Mouse (Mus musculus): ENCODE results near the gene Zbtb5. TPM values are rescaled to one million over a fixed set of nuclear protein-coding genes. Genes with fewer than 3 reads are reported as not detected.

Zbtb5 gene
- polyA plus RNA-seq, 1 experiment from 2014 or later = 55.5 TPM

- DNase-seq (peak; percentile 76), ATAC-seq (ENCODE audit: low FRiP score, low TSS enrichment) (no peak)
- Histone ChIP-seq H3K36me3 (ENCODE audit: control insufficient read depth, insufficient read depth, low read length) (no peaks in the 10 kb centered on the region), H3K4me3 (replicated peaks; ENCODE audit: low read depth, low read length) (no peak overlapping the region), H3K4me2 (ENCODE audit: low read length) (no peak overlapping the region), H3K27ac (replicated peaks; ENCODE audit: low read depth, low read length) (no peak overlapping the region), H3K4me1 (ENCODE audit: control insufficient read depth, insufficient read depth, low read length) (no peaks in the 10 kb centered on the region), H3K9ac (replicated peaks; ENCODE audit: low read length) (no peak overlapping the region), H3K9me3 (ENCODE audit: control insufficient read depth, low read length) (no peaks in the 10 kb centered on the region), H3K27me3 (ENCODE audit: control insufficient read depth, insufficient read depth, low read length) (no peaks in the 10 kb centered on the region)
- WGBS = 24% methylated on average over 10 of the region's 10 CpGs
Observed at GRCm38 (mm10) chr4:44970612-44971110, 41.6 kb downstream of the Zbtb5 start.

DNA sequence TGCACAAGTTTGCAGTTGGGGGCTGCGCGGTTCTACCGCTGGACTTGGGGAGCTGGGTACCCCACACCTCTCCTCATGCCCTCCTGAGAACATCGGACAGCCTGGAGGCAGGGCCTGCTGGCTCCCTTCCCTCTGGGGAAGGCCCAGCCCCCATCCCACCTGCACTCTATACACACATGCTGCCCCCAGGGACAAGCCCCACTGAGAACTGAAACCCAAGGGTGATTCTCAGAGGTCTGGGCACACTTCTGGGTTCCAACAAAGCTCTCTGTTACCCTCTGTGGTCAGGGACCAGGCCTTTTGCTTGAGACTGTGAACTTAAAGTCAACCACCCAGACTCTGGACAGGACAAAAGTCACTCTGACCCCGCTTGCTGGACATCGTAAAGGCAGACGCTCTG lies 42.2 kb downstream of the Zbtb5 start:
- Histone ChIP-seq H3K9me3 (ENCODE audit: control insufficient read depth, low read length) (no peaks in the 10 kb centered on the region), H3K9ac (replicated peaks; ENCODE audit: low read length) (no peak overlapping the region), H3K4me1 (ENCODE audit: control insufficient read depth, insufficient read depth, low read length) (no peaks in the 10 kb centered on the region), H3K36me3 (ENCODE audit: control insufficient read depth, insufficient read depth, low read length) (no peaks in the 10 kb centered on the region), H3K27me3 (ENCODE audit: control insufficient read depth, insufficient read depth, low read length) (no peaks in the 10 kb centered on the region), H3K27ac (replicated peaks; ENCODE audit: low read depth, low read length) (no peak overlapping the region), H3K4me3 (replicated peaks; ENCODE audit: low read depth, low read length) (no peak overlapping the region), H3K4me2 (ENCODE audit: low read length) (no peak overlapping the region)
- ATAC-seq (ENCODE audit: low FRiP score, low TSS enrichment) = no peak
- WGBS = 96% methylated on average over 7 of the region's 7 CpGs
- DNase-seq = no peak

- WGBS = 87% methylated on average over 8 of the region's 8 CpGs
- H3K4me2 ChIP-seq (ENCODE audit: low read length) = no peak overlapping the region
- no peaks in the 10 kb centered on the region for H3K36me3 ChIP-seq (ENCODE audit: control insufficient read depth, insufficient read depth, low read length)
- no peaks in the 10 kb centered on the region for H3K9me3 ChIP-seq (ENCODE audit: control insufficient read depth, low read length)
- no peaks in the 10 kb centered on the region for H3K27me3 ChIP-seq (ENCODE audit: control insufficient read depth, insufficient read depth, low read length)
- no peaks in the 10 kb centered on the region for H3K4me1 ChIP-seq (ENCODE audit: control insufficient read depth, insufficient read depth, low read length)
- ATAC-seq (ENCODE audit: low FRiP score, low TSS enrichment) (no peak), DNase-seq (no peak)
- no peak overlapping the region for H3K9ac ChIP-seq (replicated peaks; ENCODE audit: low read length)
- no peak overlapping the region for H3K4me3 ChIP-seq (replicated peaks; ENCODE audit: low read depth, low read length)
- H3K27ac ChIP-seq (replicated peaks; ENCODE audit: low read depth, low read length) = no peak overlapping the region
Observed at GRCm38 (mm10) chr4:44967402-44967801, 44.8 kb downstream of the Zbtb5 start.

DNA sequence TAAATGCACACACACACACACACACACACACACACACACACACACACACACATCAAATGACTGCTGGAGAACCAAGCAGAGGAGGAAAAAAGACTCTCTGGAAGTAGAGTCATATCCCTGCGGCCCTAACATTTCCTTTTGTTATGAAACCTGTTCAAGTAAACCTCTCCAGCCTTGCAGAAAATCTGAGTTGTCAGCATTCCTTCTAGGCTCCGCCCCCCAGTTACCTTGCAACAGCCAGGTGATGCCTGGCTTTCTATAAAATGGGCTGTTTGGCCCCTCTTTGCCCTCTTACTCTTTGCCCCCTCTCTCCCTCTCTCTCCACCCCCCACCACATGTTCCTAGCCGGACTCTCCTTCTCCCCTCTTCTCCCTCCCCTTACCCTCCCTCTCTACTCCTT lies 46.5 kb downstream of the Zbtb5 start:
- Histone ChIP-seq H3K9ac (replicated peaks; ENCODE audit: low read length) (no peak overlapping the region), H3K4me1 (ENCODE audit: control insufficient read depth, insufficient read depth, low read length) (no peaks in the 10 kb centered on the region), H3K4me3 (replicated peaks; ENCODE audit: low read depth, low read length) (no peak overlapping the region), H3K4me2 (ENCODE audit: low read length) (no peak overlapping the region), H3K27me3 (ENCODE audit: control insufficient read depth, insufficient read depth, low read length) (no peaks in the 10 kb centered on the region), H3K27ac (replicated peaks; ENCODE audit: low read depth, low read length) (no peak overlapping the region), H3K36me3 (ENCODE audit: control insufficient read depth, insufficient read depth, low read length) (no peaks in the 10 kb centered on the region), H3K9me3 (ENCODE audit: control insufficient read depth, low read length) (no peaks in the 10 kb centered on the region)
- 80% methylated on average over 3 of the region's 3 CpGs for WGBS
- ATAC-seq (ENCODE audit: low FRiP score, low TSS enrichment) = no peak
- DNase-seq = no peak

DNA sequence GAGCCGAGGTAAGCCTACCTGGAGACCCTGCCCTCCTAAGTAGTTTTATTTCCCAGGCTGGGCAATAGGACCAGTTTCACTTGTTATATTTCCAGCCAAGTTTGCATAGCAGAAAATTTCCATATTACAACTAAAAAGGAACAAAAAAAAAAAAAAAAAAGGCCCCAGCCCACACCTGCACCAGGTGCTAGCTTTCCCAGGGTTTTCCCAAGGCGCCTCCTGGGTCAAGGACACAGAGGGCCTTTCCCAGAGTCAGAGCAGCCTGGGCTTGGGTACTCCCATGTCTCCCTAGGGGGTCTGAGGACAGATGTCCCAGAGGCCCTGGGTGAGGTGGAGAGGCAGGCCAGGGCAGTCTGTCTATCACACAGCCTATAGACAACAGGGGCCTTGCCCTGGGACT lies 47.0 kb downstream of the Zbtb5 start:
- Histone ChIP-seq H3K9ac (replicated peaks; ENCODE audit: low read length) (no peak overlapping the region), H3K27me3 (ENCODE audit: control insufficient read depth, insufficient read depth, low read length) (no peaks in the 10 kb centered on the region), H3K27ac (replicated peaks; ENCODE audit: low read depth, low read length) (no peak overlapping the region), H3K9me3 (ENCODE audit: control insufficient read depth, low read length) (no peaks in the 10 kb centered on the region), H3K36me3 (ENCODE audit: control insufficient read depth, insufficient read depth, low read length) (no peaks in the 10 kb centered on the region), H3K4me2 (ENCODE audit: low read length) (no peak overlapping the region), H3K4me1 (ENCODE audit: control insufficient read depth, insufficient read depth, low read length) (no peaks in the 10 kb centered on the region), H3K4me3 (replicated peaks; ENCODE audit: low read depth, low read length) (no peak overlapping the region)
- 85% methylated on average over 2 of the region's 2 CpGs for WGBS
- DNase-seq (no peak), ATAC-seq (ENCODE audit: low FRiP score, low TSS enrichment) (no peak)

DNA sequence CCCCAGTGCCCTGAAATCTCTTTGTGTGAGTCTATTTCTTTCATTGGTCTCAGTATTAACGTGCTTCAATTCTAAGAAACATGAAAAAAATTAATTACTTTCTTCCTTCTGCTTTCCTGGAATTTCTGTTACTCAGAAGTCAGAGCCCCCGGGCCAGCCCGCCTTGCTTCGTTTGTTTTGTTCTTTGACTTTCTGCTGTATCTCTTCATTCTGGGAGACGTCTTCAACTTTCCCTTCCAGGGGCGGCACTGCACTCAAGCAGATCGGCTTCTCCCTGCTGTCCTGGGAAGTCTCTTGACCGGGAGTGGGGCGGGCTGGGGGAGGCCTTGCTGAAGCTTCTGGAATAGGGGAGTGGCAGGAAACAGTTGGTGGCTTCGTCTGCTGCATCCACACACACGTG lies 49.1 kb downstream of the Zbtb5 start:
- ATAC-seq (ENCODE audit: low FRiP score, low TSS enrichment) = no peak
- 71% methylated on average over 11 of the region's 11 CpGs for WGBS
- H3K4me2 ChIP-seq (ENCODE audit: low read length) = no peak overlapping the region

GRCm38 (mm10) chr4:44959220-44959619 lies 53.0 kb downstream of the Zbtb5 start:
- no peaks in the 10 kb centered on the region for H3K9me3 ChIP-seq (ENCODE audit: control insufficient read depth, low read length)
- H3K27me3 ChIP-seq (ENCODE audit: control insufficient read depth, insufficient read depth, low read length) = no peaks in the 10 kb centered on the region
- DNase-seq (no peak), ATAC-seq (ENCODE audit: low FRiP score, low TSS enrichment) (no peak)
- no peak overlapping the region for H3K4me2 ChIP-seq (ENCODE audit: low read length)
- H3K4me1 ChIP-seq (ENCODE audit: control insufficient read depth, insufficient read depth, low read length) = no peaks in the 10 kb centered on the region
- no peak overlapping the region for H3K4me3 ChIP-seq (replicated peaks; ENCODE audit: low read depth, low read length)
- no peaks in the 10 kb centered on the region for H3K36me3 ChIP-seq (ENCODE audit: control insufficient read depth, insufficient read depth, low read length)
- 93% methylated on average over 13 of the region's 13 CpGs for WGBS
- no peak overlapping the region for H3K9ac ChIP-seq (replicated peaks; ENCODE audit: low read length)
- H3K27ac ChIP-seq (replicated peaks; ENCODE audit: low read depth, low read length) = no peak overlapping the region

More for the DNA sequence above, 49.1 kb downstream of the Zbtb5 start:
- H3K9ac ChIP-seq (replicated peaks; ENCODE audit: low read length) = no peak overlapping the region
- DNase-seq = no peak
- H3K9me3 ChIP-seq (ENCODE audit: control insufficient read depth, low read length) = no peaks in the 10 kb centered on the region
- H3K27me3 ChIP-seq (ENCODE audit: control insufficient read depth, insufficient read depth, low read length) = no peaks in the 10 kb centered on the region
- H3K27ac ChIP-seq (replicated peaks; ENCODE audit: low read depth, low read length) = no peak overlapping the region
- H3K36me3 ChIP-seq (ENCODE audit: control insufficient read depth, insufficient read depth, low read length) = no peaks in the 10 kb centered on the region
- no peaks in the 10 kb centered on the region for H3K4me1 ChIP-seq (ENCODE audit: control insufficient read depth, insufficient read depth, low read length)
- no peak overlapping the region for H3K4me3 ChIP-seq (replicated peaks; ENCODE audit: low read depth, low read length)

- Histone ChIP-seq H3K27ac (replicated peaks; ENCODE audit: low read depth, low read length) (no peak overlapping the region), H3K4me1 (ENCODE audit: control insufficient read depth, insufficient read depth, low read length) (no peaks in the 10 kb centered on the region), H3K27me3 (ENCODE audit: control insufficient read depth, insufficient read depth, low read length) (no peaks in the 10 kb centered on the region), H3K36me3 (ENCODE audit: control insufficient read depth, insufficient read depth, low read length) (no peaks in the 10 kb centered on the region), H3K4me2 (ENCODE audit: low read length) (no peak overlapping the region), H3K9me3 (ENCODE audit: control insufficient read depth, low read length) (no peaks in the 10 kb centered on the region), H3K9ac (replicated peaks; ENCODE audit: low read length) (no peak overlapping the region), H3K4me3 (replicated peaks; ENCODE audit: low read depth, low read length) (no peak overlapping the region)
- no peak for ATAC-seq (ENCODE audit: low FRiP score, low TSS enrichment)
- 89% methylated on average over 9 of the region's 9 CpGs for WGBS
- no peak for DNase-seq
Observed at GRCm38 (mm10) chr4:44958776-44959175, 53.4 kb downstream of the Zbtb5 start.

DNA sequence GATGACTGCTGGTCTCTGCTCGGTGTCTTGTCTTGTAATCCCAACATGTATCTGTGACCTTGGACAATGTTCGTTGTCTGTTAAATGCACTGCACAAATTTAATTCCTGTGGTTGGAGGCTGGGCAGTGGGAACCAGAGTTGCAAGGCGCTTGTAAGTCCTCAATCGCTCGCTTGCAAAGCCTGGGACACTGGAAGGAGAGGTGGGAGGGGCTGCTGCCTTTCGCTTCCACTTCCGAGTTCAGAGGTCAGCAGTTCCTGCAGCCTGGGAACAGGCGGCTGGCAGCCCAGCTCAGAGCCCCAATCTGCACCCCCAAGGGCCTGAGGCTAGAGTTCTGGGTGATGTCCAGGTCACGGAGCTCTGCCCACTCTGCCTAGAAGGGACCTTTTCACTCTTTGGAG lies 59.2 kb downstream of the Zbtb5 start:
- 76% methylated on average over 9 of the region's 9 CpGs for WGBS
- ATAC-seq (ENCODE audit: low FRiP score, low TSS enrichment) = no peak

More for the DNA sequence above, 59.2 kb downstream of the Zbtb5 start:
- no peak overlapping the region for H3K9ac ChIP-seq (replicated peaks; ENCODE audit: low read length)
- H3K4me2 ChIP-seq (ENCODE audit: low read length) = no peak overlapping the region
- no peaks in the 10 kb centered on the region for H3K9me3 ChIP-seq (ENCODE audit: control insufficient read depth, low read length)
- H3K4me1 ChIP-seq (ENCODE audit: control insufficient read depth, insufficient read depth, low read length) = 0 out of 2 replicates have a peak, but pooled peaks cover 2% of the 10 kb centered on the region
- H3K27ac ChIP-seq (replicated peaks; ENCODE audit: low read depth, low read length) = no peak overlapping the region
- no peak overlapping the region for H3K4me3 ChIP-seq (replicated peaks; ENCODE audit: low read depth, low read length)
- no peaks in the 10 kb centered on the region for H3K27me3 ChIP-seq (ENCODE audit: control insufficient read depth, insufficient read depth, low read length)
- no peak for DNase-seq
- no peaks in the 10 kb centered on the region for H3K36me3 ChIP-seq (ENCODE audit: control insufficient read depth, insufficient read depth, low read length)
